Mouse (Mus musculus) liver, postnatal 0 days (tissue): ENCODE measurements around the gene Epha10. TPM values are rescaled to one million over a fixed set of nuclear protein-coding genes. Genes with fewer than 3 reads are reported as not detected.

Source experiments
- ATAC-seq: fragments of 200-750 bp; cut with Nextera tagmentation; 2 replicates; pipeline ENCODE4 v1.8.0; 2017; ENCODE audit warnings: mild to moderate bottlenecking, moderate library complexity
- DNase-seq: peaks from one replicate; pipeline ENCODE4 v3.0.0-alpha.2; 2016
- H3K27ac ChIP-seq: fragments of 300-500 bp; sonication (generic); 2 replicates; pipeline ENCODE4 v1.5.1; 2014; ENCODE audit warnings: antibody characterized with exemption, moderate library complexity, mild to moderate bottlenecking, low read depth
- H3K27me3 ChIP-seq: fragments of 300-500 bp; sonication (generic); 2 replicates; pipeline ENCODE4 v1.6.1; 2014; ENCODE audit warnings: low read length, control low read depth, mixed read lengths; ENCODE audit not compliant: insufficient read depth
- H3K36me3 ChIP-seq: fragments of 300-500 bp; sonication (generic); replicated peaks from 2 replicates; pipeline ENCODE4 v1.6.1; 2014; ENCODE audit warnings: mild to moderate bottlenecking, control low read depth, low read length, moderate library complexity, mixed read lengths; ENCODE audit not compliant: insufficient read depth
- H3K4me1 ChIP-seq: fragments of 300-500 bp; sonication (generic); 2 replicates; pipeline ENCODE4 v1.6.1; 2014; ENCODE audit warnings: antibody characterized with exemption, mild to moderate bottlenecking, control low read depth; ENCODE audit not compliant: insufficient read depth
- H3K4me2 ChIP-seq: fragments of 300-500 bp; sonication (generic); 2 replicates; pipeline ENCODE4 v1.6.1; 2014; ENCODE audit warnings: low read depth, mild to moderate bottlenecking, low read length, moderate library complexity, mixed read lengths
- H3K4me3 ChIP-seq: fragments of 300-500 bp; sonication (generic); 2 replicates; pipeline ENCODE4 v1.5.1; 2014; ENCODE audit warnings: low read depth, low read length
- H3K9ac ChIP-seq: fragments of 300-500 bp; sonication (generic); replicated peaks from 2 replicates; pipeline ENCODE4 v1.6.1; 2014; ENCODE audit warnings: mild to moderate bottlenecking, moderate library complexity
- H3K9me3 ChIP-seq: fragments of 300-500 bp; sonication (generic); 2 replicates; pipeline ENCODE4 v1.6.1; 2016; ENCODE audit warnings: mild to moderate bottlenecking, control low read depth, low read length, mixed read lengths
- CTCF ChIP-seq: sonication (generic); IDR thresholded peaks from 2 replicates; pipeline ENCODE4 v1.5.1; 2016; ENCODE audit warnings: antibody characterized with exemption, low read depth
- EP300 ChIP-seq: IDR thresholded peaks from 2 replicates; pipeline ENCODE4 v1.6.1; 2016; ENCODE audit warnings: antibody characterized with exemption, low read depth, mild to moderate bottlenecking
- WGBS: fragments of 180-500 bp; shearing (Covaris S2); extraction: QIAGEN DNeasy Blood & Tissue Kit; methylation state at CpG from one replicate; pipeline ENCODE4 v1.1.7; 2014; ENCODE audit not compliant: insufficient replicate concordance; 5-methylcytosine and 5-hydroxymethylcytosine counted together
- polyA plus RNA-seq: library from polyadenylated mRNA; unstranded; fragments of >200 nt; fragmentation: Nextera tagmentation; extraction: Ambion mirVana; gene quantifications from 2 replicates; pipeline ENCODE4 v1.2.1, GENCODE M21; 2015

Epha10 gene
- polyA plus RNA-seq, 1 experiment from 2014 or later = not detected

- Histone ChIP-seq H3K4me1 (no peaks in the 10 kb centered on the region), H3K27ac (no peak overlapping the region), H3K36me3 (peaks cover under 1% of the 10 kb centered on the region), H3K9ac (no peak overlapping the region), H3K27me3 (no peaks in the 10 kb centered on the region), H3K4me2 (no peak overlapping the region), H3K4me3 (no peak overlapping the region), H3K9me3 (no peaks in the 10 kb centered on the region)
- WGBS = 65% methylated on average over 2 of the region's 2 CpGs
- ATAC-seq (no peak), DNase-seq (no peak)
- peak; percentile 44 for TF ChIP-seq CTCF
- TF ChIP-seq EP300 = no peak
Observed at GRCm38 (mm10) chr4:124944961-124945360, 64.3 kb downstream of the Epha10 start.

GRCm38 (mm10) chr4:124949488-124949887, 68.8 kb downstream of the Epha10 start:
- WGBS = 74% methylated on average over 3 of the region's 3 CpGs
- Histone ChIP-seq H3K9me3 (no peaks in the 10 kb centered on the region), H3K4me3 (no peak overlapping the region), H3K36me3 (no peaks in the 10 kb centered on the region), H3K4me2 (no peak overlapping the region), H3K27me3 (no peaks in the 10 kb centered on the region), H3K27ac (no peak overlapping the region), H3K9ac (no peak overlapping the region), H3K4me1 (no peaks in the 10 kb centered on the region)
- DNase-seq (no peak), ATAC-seq (no peak)
- TF ChIP-seq CTCF = no peak
- no peak for TF ChIP-seq EP300

GRCm38 (mm10) chr4:124950181-124951035, 69.7 kb downstream of the Epha10 start:
- DNase-seq (no peak), ATAC-seq (no peak)
- Histone ChIP-seq H3K4me2 (no peak overlapping the region), H3K9ac (no peak overlapping the region), H3K27ac (no peak overlapping the region), H3K9me3 (no peaks in the 10 kb centered on the region), H3K4me1 (no peaks in the 10 kb centered on the region), H3K27me3 (no peaks in the 10 kb centered on the region), H3K4me3 (no peak overlapping the region), H3K36me3 (no peaks in the 10 kb centered on the region)
- WGBS = 81% methylated on average over 21 of the region's 21 CpGs
- TF ChIP-seq CTCF = no peak
- TF ChIP-seq EP300 = no peak

GRCm38 (mm10) chr4:124951036-124951433, 70.3 kb downstream of the Epha10 start:
- TF ChIP-seq EP300 (no peak), CTCF (no peak)
- Histone ChIP-seq H3K36me3 (no peaks in the 10 kb centered on the region), H3K4me1 (no peaks in the 10 kb centered on the region), H3K27ac (no peak overlapping the region), H3K4me3 (no peak overlapping the region), H3K9ac (no peak overlapping the region), H3K27me3 (no peaks in the 10 kb centered on the region), H3K9me3 (no peaks in the 10 kb centered on the region), H3K4me2 (no peak overlapping the region)
- DNase-seq (no peak), ATAC-seq (no peak)
- 42% methylated on average over 10 of the region's 10 CpGs for WGBS

GRCm38 (mm10) chr4:124953546-124953945, 72.8 kb downstream of the Epha10 start:
- H3K4me1 ChIP-seq = no peaks in the 10 kb centered on the region
- DNase-seq = no peak
- H3K4me2 ChIP-seq = no peak overlapping the region
- TF ChIP-seq CTCF = no peak
- TF ChIP-seq EP300 = no peak
- no peaks in the 10 kb centered on the region for H3K36me3 ChIP-seq
- ATAC-seq = no peak
- H3K9me3 ChIP-seq = no peaks in the 10 kb centered on the region
- WGBS = 41% methylated on average over 4 of the region's 4 CpGs
- H3K4me3 ChIP-seq = no peak overlapping the region
- H3K27ac ChIP-seq = no peak overlapping the region
- H3K9ac ChIP-seq = no peak overlapping the region
- H3K27me3 ChIP-seq = no peaks in the 10 kb centered on the region

GRCm38 (mm10) chr4:124957284-124957683, 76.6 kb downstream of the Epha10 start:
- no peak for ATAC-seq
- H3K9me3 ChIP-seq = no peaks in the 10 kb centered on the region
- H3K36me3 ChIP-seq = no peaks in the 10 kb centered on the region
- no peaks in the 10 kb centered on the region for H3K27me3 ChIP-seq
- no peaks in the 10 kb centered on the region for H3K4me1 ChIP-seq
- no peak for DNase-seq
- no peak overlapping the region for H3K4me2 ChIP-seq
- WGBS = 62% methylated on average over 2 of the region's 2 CpGs
- H3K9ac ChIP-seq = no peak overlapping the region
- no peak overlapping the region for H3K4me3 ChIP-seq
- H3K27ac ChIP-seq = no peak overlapping the region
- TF ChIP-seq CTCF (no peak), EP300 (no peak)
